Mouse (Mus musculus) kidney, postnatal 10 days (tissue): Measurements from ENCODE around the gene Syt7.
A peak's percentile ranks its signal among the peaks of the same experiment; 100 is the strongest.

ENCODE experiments used
- DNase-seq: peaks from one replicate; pipeline ENCODE4 v3.0.0; 2021; ENCODE audit warnings: mixed read lengths

Syt7 gene

DNA sequence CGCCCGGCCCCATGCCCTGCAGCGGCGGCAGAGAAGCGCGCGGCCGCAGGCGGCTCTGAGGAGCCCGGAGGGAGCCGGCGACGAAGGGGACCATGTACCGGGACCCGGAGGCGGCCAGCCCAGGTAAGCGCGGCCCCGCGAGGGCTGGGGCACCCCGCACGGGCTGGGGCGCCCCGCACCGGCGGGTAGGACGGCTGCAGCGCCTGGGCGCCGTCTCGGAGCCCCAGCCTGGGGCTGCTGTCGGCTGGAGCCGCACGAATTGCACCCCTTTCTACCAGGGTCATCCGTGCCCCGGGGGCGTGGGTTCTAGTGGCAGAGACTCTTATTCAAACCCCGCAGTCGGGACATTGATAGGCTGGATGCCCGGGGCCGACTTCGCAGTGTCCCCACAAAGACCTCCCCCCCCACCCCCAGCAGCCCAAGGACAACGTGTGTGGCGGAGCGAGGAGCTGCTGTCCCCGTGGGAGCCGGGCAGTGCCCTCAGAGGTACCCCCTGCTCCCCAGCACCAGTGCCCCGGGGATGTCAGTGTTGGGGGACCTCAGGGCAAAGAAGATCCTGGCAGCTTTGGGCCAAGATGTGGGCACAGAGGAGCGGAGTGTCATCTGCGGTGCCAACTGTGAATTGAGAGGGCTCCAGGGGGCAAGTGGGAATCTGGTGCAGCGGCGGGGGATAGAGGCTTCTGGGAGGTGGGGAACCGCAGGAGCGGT lies 655 bp downstream of the Syt7 start:
- no peak for DNase-seq

- DNase-seq, result no peak
Observed at GRCm38 (mm10) chr19:10390099-10390680, 1.3 kb downstream of the Syt7 start.

- no peak for DNase-seq
Observed at GRCm38 (mm10) chr19:10391028-10391427, 2.1 kb downstream of the Syt7 start.

- peak; percentile 67 for DNase-seq
Observed at GRCm38 (mm10) chr19:10391995-10392394, 3.1 kb downstream of the Syt7 start.

- DNase-seq, result no peak
Observed at GRCm38 (mm10) chr19:10393471-10393870, 4.6 kb downstream of the Syt7 start.

DNA sequence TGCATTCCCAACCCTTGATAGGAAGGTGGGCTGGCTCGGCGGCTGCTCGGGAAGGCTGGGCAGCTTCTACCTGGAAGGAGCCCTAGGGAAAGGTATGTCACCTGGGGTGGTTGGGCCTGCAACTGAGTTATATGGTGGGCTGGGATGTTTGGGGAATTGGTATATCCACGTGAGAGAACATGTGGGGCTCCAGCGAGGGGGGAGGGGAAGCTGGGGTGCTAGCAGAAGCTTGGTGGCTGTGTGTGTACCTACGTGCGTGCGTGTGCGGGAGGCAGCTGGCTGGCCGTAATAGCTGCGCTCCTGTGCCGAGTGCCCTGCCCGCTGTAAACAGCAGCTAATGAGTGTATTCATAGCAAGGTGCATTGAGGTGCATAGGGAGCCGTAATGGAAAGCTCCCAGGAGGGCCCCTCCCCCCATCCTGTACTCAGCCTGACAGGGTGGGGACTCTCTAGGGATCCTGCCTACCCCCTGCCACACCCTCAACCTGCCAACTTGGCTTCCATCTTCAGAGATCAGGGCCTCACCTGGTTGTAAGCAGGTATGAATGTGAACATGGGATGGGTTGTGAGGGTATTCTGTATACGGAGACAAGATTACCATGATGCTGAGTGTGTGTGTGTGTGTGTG lies 5.1 kb downstream of the Syt7 start:
- DNase-seq, result no peak

- DNase-seq, result peak; percentile 20
Observed at GRCm38 (mm10) chr19:10395174-10395573, 6.3 kb downstream of the Syt7 start.

- DNase-seq, result no peak
Observed at GRCm38 (mm10) chr19:10396962-10397361, 8.1 kb downstream of the Syt7 start.

DNA sequence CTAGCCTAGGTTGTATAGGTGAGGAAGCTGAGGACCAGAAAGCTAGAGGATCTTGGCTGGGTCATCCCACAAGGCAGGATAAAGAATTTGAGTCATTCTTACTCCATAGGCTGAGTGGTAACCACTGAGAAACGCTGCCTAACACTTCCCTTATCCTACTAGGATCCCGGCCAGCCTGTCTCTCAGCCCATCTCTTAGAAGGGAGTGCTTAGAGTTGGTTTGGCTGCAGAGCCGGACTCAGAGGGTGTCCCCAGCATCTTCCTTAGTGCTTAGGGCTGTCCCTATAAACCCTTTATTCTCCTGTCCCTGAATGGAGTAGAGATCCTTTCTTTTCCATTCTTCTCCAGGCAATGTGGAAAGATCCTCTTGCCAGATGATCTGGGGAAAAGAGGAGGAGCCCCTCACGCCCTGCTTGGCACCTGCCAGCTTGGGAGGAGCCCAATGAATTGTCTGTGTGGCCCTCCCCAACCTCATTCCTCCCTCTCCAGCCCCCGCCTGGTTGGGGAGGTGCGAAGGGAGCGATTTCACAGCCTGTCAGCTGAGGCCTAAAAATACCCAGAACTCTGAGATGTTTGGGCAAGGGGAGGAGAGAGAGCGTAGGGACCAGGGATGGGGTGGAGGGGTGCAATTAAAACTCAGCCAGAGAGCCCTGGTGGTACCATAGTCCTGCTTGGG lies 8.7 kb downstream of the Syt7 start:
- DNase-seq, result no peak

- no peak for DNase-seq
Observed at GRCm38 (mm10) chr19:10398296-10398695, 9.4 kb downstream of the Syt7 start.

DNA sequence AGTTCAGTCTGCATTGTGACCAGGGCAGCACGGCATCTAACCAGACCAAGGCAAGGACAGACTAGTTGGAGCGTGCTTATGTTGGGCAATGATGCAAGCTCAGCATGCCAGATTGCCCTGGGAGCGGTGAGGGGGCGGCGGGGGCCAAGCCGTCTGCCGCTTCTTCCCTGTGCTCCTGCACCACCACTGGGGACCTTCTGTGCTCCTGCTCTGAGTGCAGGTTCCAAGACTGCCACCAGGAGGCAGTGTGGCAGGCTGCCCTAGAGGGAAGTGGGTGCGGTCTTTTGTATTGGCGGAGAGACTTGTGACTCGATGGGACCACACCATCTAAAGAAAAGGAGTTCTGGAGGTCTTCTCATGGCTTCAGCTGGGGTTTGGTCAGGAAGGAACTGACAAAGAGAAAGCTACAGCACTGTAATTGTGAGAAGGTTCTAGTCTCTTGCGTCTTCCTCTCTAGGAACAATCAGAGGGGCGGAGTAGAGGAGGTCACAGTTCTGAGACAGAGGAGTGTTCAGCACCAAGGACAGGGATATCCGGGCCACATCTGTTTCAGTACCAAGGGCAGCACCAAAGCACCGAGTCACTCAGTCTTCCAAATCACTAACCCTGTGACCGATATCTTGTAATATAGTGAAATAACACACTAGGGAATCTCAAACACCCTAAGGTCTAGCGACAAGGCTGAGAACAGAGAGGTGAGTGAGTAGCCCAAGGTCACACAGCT lies 14.0 kb downstream of the Syt7 start:
- peak; percentile 87 for DNase-seq

DNA sequence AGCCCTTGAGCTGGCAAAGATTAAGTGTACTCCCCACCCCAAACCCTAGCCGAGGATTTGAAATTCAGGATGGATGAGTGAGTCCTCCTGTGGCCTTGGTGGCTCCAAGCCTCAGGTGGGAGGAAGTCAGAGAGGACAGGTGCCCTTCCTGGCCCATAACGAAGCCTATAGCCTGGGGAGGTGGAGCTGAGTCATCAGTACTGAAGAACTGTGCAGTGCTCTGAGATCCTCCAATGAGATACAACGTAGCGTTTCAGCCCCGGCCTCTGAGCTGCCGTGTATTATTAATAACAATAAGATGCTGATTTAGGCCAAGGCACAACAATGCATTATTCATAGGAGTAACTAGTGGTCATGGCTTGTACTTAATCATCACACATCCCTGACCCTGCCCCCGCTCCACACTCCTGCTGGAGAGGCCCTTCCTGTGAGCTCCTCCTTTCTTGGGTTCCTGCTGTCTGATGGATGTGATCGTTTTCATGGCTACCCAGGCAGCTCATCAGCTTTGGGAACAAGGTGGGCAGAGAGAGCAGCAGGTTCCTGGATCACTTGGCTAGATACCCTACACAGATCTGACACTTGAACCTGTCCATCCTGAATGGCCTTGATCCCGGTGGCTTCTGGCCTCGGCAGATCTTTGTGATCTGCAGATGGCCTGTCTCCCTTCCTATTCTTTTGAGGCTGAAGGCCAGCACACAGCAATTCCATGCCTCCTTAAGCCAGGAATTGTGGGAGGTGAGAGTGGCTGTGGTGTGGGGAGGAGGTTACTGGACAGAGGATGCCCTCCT lies 14.9 kb downstream of the Syt7 start:
- no peak for DNase-seq

DNA sequence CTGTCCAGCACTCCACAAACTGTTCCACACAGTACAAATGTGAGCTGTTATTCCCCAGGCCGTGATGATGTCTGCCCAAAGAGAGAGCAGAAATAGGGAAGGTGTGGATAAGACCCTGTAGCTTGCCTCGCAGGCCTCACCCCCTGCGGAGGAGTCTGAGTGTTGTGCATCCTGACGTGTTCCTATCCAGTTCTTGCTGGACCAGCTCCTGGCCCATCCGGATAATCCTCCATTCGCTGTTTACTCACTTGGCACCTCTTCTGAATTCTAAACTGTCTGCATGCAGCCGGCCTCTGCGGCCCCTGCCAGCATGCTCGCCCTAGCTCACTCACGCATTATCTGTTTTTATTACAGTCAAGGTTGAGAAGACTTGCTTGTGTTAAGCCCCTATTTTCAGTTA lies 15.5 kb downstream of the Syt7 start:
- DNase-seq, result no peak

- DNase-seq, result no peak
Observed at GRCm38 (mm10) chr19:10404911-10405310, 16.0 kb downstream of the Syt7 start.

- peak; percentile 69 for DNase-seq
Observed at GRCm38 (mm10) chr19:10413701-10414242, 24.9 kb downstream of the Syt7 start.

GRCm38 (mm10) chr19:10415508-10415907 lies 26.6 kb downstream of the Syt7 start:
- no peak for DNase-seq

GRCm38 (mm10) chr19:10416889-10417288 lies 28.0 kb downstream of the Syt7 start:
- DNase-seq, result no peak

DNA sequence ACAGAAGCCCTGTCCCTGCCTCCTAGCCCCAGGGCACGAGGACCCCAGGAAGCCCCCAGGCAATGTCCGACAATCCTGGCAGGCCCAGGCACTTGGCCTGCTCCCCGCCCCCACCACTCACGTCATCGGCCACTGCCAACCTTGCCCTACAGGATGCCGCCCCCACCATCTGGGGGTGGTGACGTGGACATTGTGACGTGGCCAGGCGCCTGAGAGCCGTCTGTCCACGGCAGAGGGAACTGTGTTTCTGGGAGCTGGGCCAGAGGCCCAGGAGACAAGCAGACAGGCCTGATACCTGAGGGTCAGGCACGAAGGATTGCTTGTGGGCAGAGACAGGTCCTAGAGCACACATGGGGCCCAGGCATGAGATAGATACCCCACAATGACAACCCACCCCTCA lies 28.5 kb downstream of the Syt7 start:
- DNase-seq, result peak; percentile 53

DNA sequence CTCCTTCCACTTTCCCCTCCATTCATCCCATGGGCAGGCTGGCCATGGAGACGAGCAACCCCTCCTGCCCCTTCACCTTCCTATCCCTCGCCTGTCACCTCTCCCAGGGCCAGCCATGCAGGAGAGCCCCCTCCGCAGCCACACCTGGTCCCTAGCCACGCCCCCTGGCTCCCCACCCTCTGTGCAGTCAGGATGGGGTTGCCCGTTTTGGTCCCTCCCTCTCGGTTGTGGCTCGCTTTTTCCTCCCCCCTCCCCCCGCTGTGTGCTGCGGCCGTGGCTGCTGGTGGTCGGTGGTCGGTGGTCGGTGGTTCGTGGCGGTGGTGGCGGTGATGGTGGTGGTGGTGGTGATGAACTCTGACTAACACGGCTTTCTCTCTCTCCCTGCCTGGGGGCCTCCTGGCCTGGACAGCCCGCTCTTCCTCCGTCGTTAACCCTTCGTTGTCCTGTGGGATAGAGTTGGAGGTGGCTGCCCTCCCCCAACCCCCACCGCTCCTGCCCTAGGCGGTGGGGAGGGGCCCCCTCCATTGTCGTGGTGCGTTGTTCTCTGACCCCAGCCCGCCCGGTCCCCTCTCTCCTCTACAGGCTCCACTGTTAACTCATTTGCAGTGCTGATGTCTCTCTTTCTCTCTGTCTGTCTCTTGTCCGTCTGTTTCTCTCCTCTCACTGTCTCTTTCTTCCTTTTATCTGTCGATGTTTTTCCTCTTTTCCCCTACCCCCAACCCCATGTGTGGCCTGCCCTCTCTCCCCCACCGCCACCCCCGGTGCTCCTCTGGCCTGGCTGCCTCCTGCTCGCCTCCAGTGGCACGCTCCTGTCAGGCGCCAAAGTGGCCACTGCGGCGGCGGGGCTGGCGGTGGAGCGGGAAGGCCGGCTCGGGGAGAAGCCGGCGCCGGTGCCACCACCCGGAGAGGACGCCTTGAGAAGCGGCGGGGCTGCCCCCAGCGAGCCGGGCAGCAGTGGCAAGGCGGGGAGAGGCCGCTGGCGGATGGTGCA lies 33.4 kb downstream of the Syt7 start:
- no peak for DNase-seq

DNA sequence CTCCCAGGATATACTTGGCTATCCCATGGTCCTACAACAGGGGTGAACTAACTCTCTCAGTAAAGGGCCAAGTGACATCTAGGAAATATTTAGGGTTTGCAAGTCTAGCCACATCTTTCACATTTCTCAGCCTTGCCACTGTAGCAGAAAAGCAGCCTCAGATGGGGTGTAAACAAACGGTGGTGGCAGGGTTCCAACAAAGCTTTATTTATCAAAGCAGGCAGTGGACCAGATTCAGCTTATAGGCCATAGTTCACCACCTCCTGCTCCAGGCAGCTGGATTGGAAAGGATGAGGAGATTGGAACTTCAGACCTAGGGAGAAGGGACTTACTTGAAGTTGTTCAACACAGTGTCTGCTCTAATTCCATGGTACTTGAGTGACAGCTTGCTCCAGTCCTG lies 35.9 kb downstream of the Syt7 start:
- DNase-seq, result peak; percentile 72
